Mouse (Mus musculus) neural tube, embryonic 12.5 days (tissue): Measurements from ENCODE around the gene Zfp628. TPM values are rescaled to one million over a fixed set of nuclear protein-coding genes. Genes with fewer than 3 reads are reported as not detected.
"Not testable (repeated sequence)": the region's sequence is repeated elsewhere in the genome, so short reads cannot be mapped to it uniquely, and the experiment has no call there.

Source experiments
- ATAC-seq: fragments of 200-750 bp; cut with Nextera tagmentation; 2 replicates; pipeline ENCODE4 v1.8.0; 2017; ENCODE audit warnings: low read depth, mild to moderate bottlenecking, moderate TSS enrichment, moderate library complexity; ENCODE audit not compliant: low FRiP score
- H3K27ac ChIP-seq: fragments of 300-500 bp; sonication (generic); 2 replicates; pipeline ENCODE4 v1.5.1; 2016
- H3K27me3 ChIP-seq: fragments of 300-500 bp; sonication (generic); replicated peaks from 2 replicates; pipeline ENCODE4 v1.6.1; 2016; ENCODE audit warnings: mild to moderate bottlenecking
- H3K36me3 ChIP-seq: fragments of 300-500 bp; sonication (generic); 2 replicates; pipeline ENCODE4 v1.6.1; 2016; ENCODE audit warnings: mild to moderate bottlenecking
- H3K4me1 ChIP-seq: fragments of 300-500 bp; sonication (generic); 2 replicates; pipeline ENCODE4 v1.6.1; 2016
- H3K4me2 ChIP-seq: fragments of 300-500 bp; sonication (generic); replicated peaks from 2 replicates; pipeline ENCODE4 v1.6.1; 2016; ENCODE audit warnings: mild to moderate bottlenecking
- H3K4me3 ChIP-seq: fragments of 300-500 bp; sonication (generic); 2 replicates; pipeline ENCODE4 v1.5.1; 2016
- H3K9ac ChIP-seq: fragments of 300-500 bp; sonication (generic); 2 replicates; pipeline ENCODE4 v1.6.1; 2016; ENCODE audit warnings: mild to moderate bottlenecking
- H3K9me3 ChIP-seq: fragments of 300-500 bp; sonication (generic); 2 replicates; pipeline ENCODE4 v1.6.1; 2016; ENCODE audit warnings: mild to moderate bottlenecking
- WGBS: fragments of 180-500 bp; shearing (Covaris S2); methylation state at CpG from one replicate; pipeline ENCODE4 v1.1.7; 2016; 5-methylcytosine and 5-hydroxymethylcytosine counted together
- polyA plus RNA-seq: library from polyadenylated mRNA; unstranded; fragments of >200 nt; fragmentation: Nextera tagmentation; extraction: Ambion mirVana; gene quantifications from 2 replicates; pipeline ENCODE4 v1.2.1, GENCODE M21; 2016

Zfp628 gene
- 4.4 and 4.5 TPM in 2 replicates for polyA plus RNA-seq

GRCm38 (mm10) chr7:4915007-4915665, at the start of gene Zfp628:
Gene Zfp628, plus strand, starts transcription at chr7:4915217.
- Histone ChIP-seq H3K36me3 (peaks cover 27% of the 10 kb centered on the region), H3K9me3 (no peaks in the 10 kb centered on the region), H3K4me1 (peaks cover 13% of the 10 kb centered on the region), H3K9ac (peak within 1 kb of the TSS; percentile 81), H3K4me3 (peak within 1 kb of the TSS; percentile 67), H3K27me3 (no peaks in the 10 kb centered on the region), H3K27ac (peak within 1 kb of the TSS; percentile 95), H3K4me2 (peak within 1 kb of the TSS; percentile 73)
- ATAC-seq = peak; percentile 88
- under 1% methylated on average over 56 of the region's 56 CpGs for WGBS

- peak; percentile 100 for ATAC-seq
- H3K36me3 ChIP-seq = no peaks in the 10 kb centered on the region
- peak overlapping the region; percentile 55 for H3K4me3 ChIP-seq
- H3K27me3 ChIP-seq = no peaks in the 10 kb centered on the region
- H3K9ac ChIP-seq = peak overlapping the region; percentile 55
- peaks cover 9% of the 10 kb centered on the region for H3K4me1 ChIP-seq
- peak overlapping the region; percentile 50; the same call in 1 of the 2 replicates for H3K27ac ChIP-seq
- H3K9me3 ChIP-seq = no peaks in the 10 kb centered on the region
- WGBS = 5% methylated on average over 40 of the region's 40 CpGs
- peak overlapping the region; percentile 66 for H3K4me2 ChIP-seq
Measured at GRCm38 (mm10) chr7:4865579-4866493, 49.2 kb upstream of the Zfp628 start.

- WGBS = 45% methylated on average over 10 of the region's 10 CpGs
- no peaks in the 10 kb centered on the region for H3K36me3 ChIP-seq
- H3K9ac ChIP-seq = peak overlapping the region; percentile 47
- H3K27ac ChIP-seq = peak overlapping the region; percentile 50; the same call in 1 of the 2 replicates
- no peak for ATAC-seq
- no peaks in the 10 kb centered on the region for H3K9me3 ChIP-seq
- no peaks in the 10 kb centered on the region for H3K27me3 ChIP-seq
- peaks cover 9% of the 10 kb centered on the region for H3K4me1 ChIP-seq
- peak overlapping the region; percentile 66 for H3K4me2 ChIP-seq
- H3K4me3 ChIP-seq = peak overlapping the region; percentile 55
Measured at GRCm38 (mm10) chr7:4866631-4867180, 48.3 kb upstream of the Zfp628 start.

GRCm38 (mm10) chr7:4870133-4870532, 44.9 kb upstream of the Zfp628 start, which contains the start of gene Isoc2b:
Gene Isoc2b, minus strand, starts transcription at chr7:4870258.
- 57% methylated on average over 6 of the region's 6 CpGs for WGBS
- Histone ChIP-seq H3K9ac (no peak within 1 kb of the TSS), H3K36me3 (no peaks in the 10 kb centered on the region), H3K4me2 (no peak within 1 kb of the TSS), H3K4me3 (no peak within 1 kb of the TSS), H3K27ac (no peak within 1 kb of the TSS), H3K4me1 (peaks cover 9% of the 10 kb centered on the region), H3K27me3 (no peaks in the 10 kb centered on the region), H3K9me3 (no peaks in the 10 kb centered on the region)
- no peak for ATAC-seq

- H3K4me1 ChIP-seq = peaks cover 8% of the 10 kb centered on the region
- WGBS = 2% methylated on average over 22 of the region's 22 CpGs
Measured at GRCm38 (mm10) chr7:4876753-4877221, 38.2 kb upstream of the Zfp628 start, which contains the start of gene Isoc2a. Gene Isoc2a, plus strand, starts transcription at chr7:4877153.

GRCm38 (mm10) chr7:4877226-4877625, 37.8 kb upstream of the Zfp628 start:
- peak; percentile 46; the same call in 1 of the 2 replicates for ATAC-seq
- 10% methylated on average over 11 of the region's 11 CpGs for WGBS
- no peak overlapping the region for H3K27ac ChIP-seq

More at GRCm38 (mm10) chr7:4876753-4877221, 38.2 kb upstream of the Zfp628 start, which contains the start of gene Isoc2a:
- H3K4me2 ChIP-seq = peak within 1 kb of the TSS; percentile 80
- H3K4me3 ChIP-seq = peak within 1 kb of the TSS; percentile 45
- no peaks in the 10 kb centered on the region for H3K9me3 ChIP-seq
- H3K27me3 ChIP-seq = no peaks in the 10 kb centered on the region
- H3K36me3 ChIP-seq = no peaks in the 10 kb centered on the region
- peak; percentile 99 for ATAC-seq
- no peak within 1 kb of the TSS for H3K27ac ChIP-seq
- H3K9ac ChIP-seq = peak within 1 kb of the TSS; percentile 55; the same call in 1 of the 2 replicates

GRCm38 (mm10) chr7:4878186-4878585, 36.8 kb upstream of the Zfp628 start:
- Histone ChIP-seq H3K36me3 (no peaks in the 10 kb centered on the region), H3K27me3 (no peaks in the 10 kb centered on the region), H3K9ac (no peak overlapping the region), H3K27ac (no peak overlapping the region), H3K4me1 (peaks cover 8% of the 10 kb centered on the region), H3K4me3 (no peak overlapping the region), H3K9me3 (no peaks in the 10 kb centered on the region), H3K4me2 (peak overlapping the region; percentile 80; the same call in 1 of the 2 replicates)
- ATAC-seq = no peak

More at GRCm38 (mm10) chr7:4877226-4877625, 37.8 kb upstream of the Zfp628 start:
- peak overlapping the region; percentile 80 for H3K4me2 ChIP-seq
- no peaks in the 10 kb centered on the region for H3K27me3 ChIP-seq
- peak overlapping the region; percentile 45 for H3K4me3 ChIP-seq
- peak overlapping the region; percentile 55; the same call in 1 of the 2 replicates for H3K9ac ChIP-seq
- peaks cover 8% of the 10 kb centered on the region for H3K4me1 ChIP-seq
- H3K36me3 ChIP-seq = no peaks in the 10 kb centered on the region
- no peaks in the 10 kb centered on the region for H3K9me3 ChIP-seq

- H3K9ac ChIP-seq, H3K27me3 ChIP-seq, H3K4me2 ChIP-seq, H3K4me3 ChIP-seq, H3K9me3 ChIP-seq, H3K36me3 ChIP-seq, H3K4me1 ChIP-seq, H3K27ac ChIP-seq, ATAC-seq: not testable (repeated sequence)
- 95% methylated on average over 1 of the region's 1 CpGs for WGBS
Measured at GRCm38 (mm10) chr7:4879036-4879435, 36.0 kb upstream of the Zfp628 start.

- WGBS = 84% methylated on average over 4 of the region's 4 CpGs
- no peaks in the 10 kb centered on the region for H3K27me3 ChIP-seq
- H3K36me3 ChIP-seq = no peaks in the 10 kb centered on the region
- no peak overlapping the region for H3K4me2 ChIP-seq
- no peaks in the 10 kb centered on the region for H3K4me1 ChIP-seq
- H3K9me3 ChIP-seq = no peaks in the 10 kb centered on the region
- ATAC-seq = no peak
- H3K27ac ChIP-seq = no peak overlapping the region
- H3K4me3 ChIP-seq = no peak overlapping the region
- H3K9ac ChIP-seq = no peak overlapping the region
Measured at GRCm38 (mm10) chr7:4886680-4887079, 28.3 kb upstream of the Zfp628 start.

- ATAC-seq = no peak
- Histone ChIP-seq H3K9ac (no peak overlapping the region), H3K27ac (no peak overlapping the region), H3K36me3 (no peaks in the 10 kb centered on the region), H3K4me2 (no peak overlapping the region), H3K4me1 (peaks cover 4% of the 10 kb centered on the region; the same call in 1 of the 2 replicates), H3K27me3 (peaks cover 7% of the 10 kb centered on the region; the same call in 1 of the 2 replicates), H3K9me3 (no peaks in the 10 kb centered on the region), H3K4me3 (no peak overlapping the region)
- 58% methylated on average over 11 of the region's 11 CpGs for WGBS
Measured at GRCm38 (mm10) chr7:4895186-4895585, 19.8 kb upstream of the Zfp628 start.

GRCm38 (mm10) chr7:4898851-4899648, 16.0 kb upstream of the Zfp628 start:
- 22% methylated on average over 18 of the region's 18 CpGs for WGBS
- H3K4me1 ChIP-seq = peaks cover 4% of the 10 kb centered on the region; the same call in 1 of the 2 replicates
- peaks cover 7% of the 10 kb centered on the region; the same call in 1 of the 2 replicates for H3K27me3 ChIP-seq
- no peaks in the 10 kb centered on the region for H3K36me3 ChIP-seq
- peaks cover 4% of the 10 kb centered on the region; the same call in 1 of the 2 replicates for H3K9me3 ChIP-seq
- peak overlapping the region; percentile 29; the same call in 1 of the 2 replicates for H3K9ac ChIP-seq
- H3K4me2 ChIP-seq = peak overlapping the region; percentile 54
- H3K4me3 ChIP-seq = peak overlapping the region; percentile 18
- peak; percentile 61 for ATAC-seq
- no peak overlapping the region for H3K27ac ChIP-seq
